Mouse (Mus musculus) ES-CJ7 (cell line): Measurements from ENCODE around the gene Cep295nl.
"Not testable (repeated sequence)": the region's sequence is repeated elsewhere in the genome, so short reads cannot be mapped to it uniquely, and the experiment has no call there.

Source experiments
- DNase-seq: peaks from one replicate; pipeline ENCODE4 v3.0.0; 2011; ENCODE audit warnings: low read depth, low spot score

The Cep295nl gene

DNA sequence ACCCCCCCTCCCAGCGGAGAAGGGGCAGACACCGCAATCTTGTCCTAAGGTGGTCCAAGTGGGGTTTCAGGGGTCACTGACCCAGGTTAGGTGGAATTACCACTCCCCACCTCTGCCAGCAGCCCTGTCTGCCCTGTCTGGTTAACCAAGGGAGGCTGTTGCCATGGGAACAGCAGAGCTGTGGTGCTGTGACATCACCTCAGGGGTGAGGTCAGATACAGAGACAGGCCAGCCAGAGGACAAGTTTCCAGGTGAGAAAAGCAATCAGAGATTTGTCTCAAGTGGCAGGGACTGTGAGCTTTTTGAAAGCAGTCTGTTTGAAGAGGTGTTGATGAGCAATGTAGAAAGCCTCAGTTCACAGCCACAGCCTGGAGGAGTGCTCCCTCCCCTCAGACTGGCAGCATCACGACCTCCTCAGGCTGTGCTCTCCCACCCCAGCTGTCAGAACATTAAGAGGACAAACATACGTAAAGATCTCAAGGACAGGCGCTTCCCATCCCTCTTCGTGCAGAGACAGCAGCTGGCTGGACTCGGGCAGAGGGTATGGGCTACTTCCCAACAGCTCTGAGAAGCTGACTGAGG, at the start of gene Cep295nl:
Gene Cep295nl (minus strand): TSS at position 101 of the 582 bp plus-strand sequence.
- peak; percentile 28 for DNase-seq

DNA sequence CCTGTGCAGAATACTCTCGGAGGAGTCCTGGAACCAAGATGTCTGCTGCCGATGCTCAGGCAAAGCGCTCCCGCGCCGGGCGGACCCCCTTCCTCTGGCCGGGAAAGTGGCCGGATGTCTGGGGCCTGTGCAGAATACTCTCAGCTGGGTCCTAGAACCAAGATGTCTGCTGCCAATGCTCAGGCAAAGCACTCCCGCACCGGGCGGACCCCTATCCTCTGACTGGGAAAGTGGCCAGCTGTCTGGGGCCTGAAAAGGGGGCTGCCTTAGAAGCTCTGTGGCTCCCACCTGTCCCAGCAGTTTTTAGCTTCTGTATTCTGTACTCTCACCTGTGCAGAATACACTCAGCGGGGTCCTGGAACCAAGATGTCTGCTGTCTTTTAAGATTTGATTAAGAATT, 45.5 kb upstream of the Cep295nl start:
- DNase-seq, result not testable (repeated sequence)

DNA sequence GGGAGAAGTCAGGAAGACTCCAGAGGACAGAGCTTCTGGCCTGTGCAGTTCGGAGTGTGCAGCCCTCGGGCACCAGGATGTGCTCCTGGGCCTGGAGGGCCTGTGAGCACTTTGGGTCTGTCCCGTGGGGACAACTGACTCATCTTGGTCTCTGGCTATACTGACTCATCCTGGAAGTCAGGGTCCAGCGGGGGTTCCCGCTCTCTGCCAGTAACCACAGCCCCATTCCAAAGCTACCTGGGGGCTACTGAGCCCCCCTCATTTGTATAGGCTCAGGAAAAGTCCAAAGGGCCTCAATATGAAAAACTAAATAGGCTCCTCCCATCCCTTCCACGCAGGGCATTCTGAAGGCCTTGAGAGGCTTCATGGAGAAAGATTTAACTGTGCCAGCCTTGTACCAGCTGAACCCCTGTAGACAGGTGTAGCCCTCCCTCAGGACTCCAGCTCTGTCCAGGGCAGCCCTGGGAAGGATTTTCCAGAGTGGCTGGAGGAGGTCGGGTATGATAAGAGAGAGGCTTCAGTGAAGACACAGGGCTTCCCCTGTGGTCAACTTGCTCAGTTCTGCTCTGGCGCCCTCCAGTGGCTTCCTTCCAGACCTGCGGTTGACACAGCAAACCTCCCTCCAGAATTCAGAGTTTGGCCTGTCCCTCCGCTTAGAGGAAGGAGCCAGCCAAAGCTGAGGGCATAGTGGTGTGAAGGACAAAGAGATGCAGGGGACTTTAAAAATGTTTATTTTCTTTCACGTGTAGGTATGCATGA, 37.1 kb upstream of the Cep295nl start:
- peak; percentile 77 for DNase-seq

DNA sequence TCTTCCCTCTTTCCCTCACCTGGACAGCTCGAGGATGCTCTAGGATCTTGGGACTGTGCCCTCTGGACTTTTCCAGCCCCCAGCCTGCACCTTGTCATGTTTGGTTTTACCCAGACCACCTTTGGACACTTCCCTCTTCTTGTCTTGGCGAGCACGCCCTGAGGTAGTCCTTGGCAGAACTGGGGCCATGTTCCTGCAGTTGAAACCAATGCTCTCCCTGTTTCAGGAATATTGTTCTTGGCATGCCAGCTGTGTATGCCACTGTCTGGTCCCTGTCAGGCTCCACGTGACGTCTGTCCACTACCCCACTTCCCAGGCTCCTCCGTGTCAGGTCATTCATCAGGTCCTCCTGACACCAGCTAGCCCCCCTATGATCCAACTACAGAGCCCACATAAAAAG, 36.4 kb upstream of the Cep295nl start:
- DNase-seq, result no peak

DNA sequence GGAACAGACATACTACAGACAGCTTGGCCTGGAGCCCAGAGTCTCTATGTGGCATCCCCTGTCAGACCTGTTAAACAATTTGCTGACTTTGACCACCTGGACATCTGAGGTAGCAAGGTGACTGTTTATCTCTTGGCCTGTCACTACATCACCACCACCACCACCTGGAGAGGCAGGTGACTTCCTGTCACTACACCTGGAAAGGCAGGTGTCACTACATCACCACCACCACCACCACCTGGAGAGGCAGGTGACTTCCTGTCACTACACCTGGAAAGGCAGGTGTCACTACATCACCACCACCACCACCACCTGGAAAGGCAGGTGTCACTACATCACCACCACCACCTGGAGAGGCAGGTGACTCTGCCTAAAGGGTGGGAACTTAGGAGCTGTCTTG, 34.0 kb upstream of the Cep295nl start:
- DNase-seq, result not testable (repeated sequence)

DNA sequence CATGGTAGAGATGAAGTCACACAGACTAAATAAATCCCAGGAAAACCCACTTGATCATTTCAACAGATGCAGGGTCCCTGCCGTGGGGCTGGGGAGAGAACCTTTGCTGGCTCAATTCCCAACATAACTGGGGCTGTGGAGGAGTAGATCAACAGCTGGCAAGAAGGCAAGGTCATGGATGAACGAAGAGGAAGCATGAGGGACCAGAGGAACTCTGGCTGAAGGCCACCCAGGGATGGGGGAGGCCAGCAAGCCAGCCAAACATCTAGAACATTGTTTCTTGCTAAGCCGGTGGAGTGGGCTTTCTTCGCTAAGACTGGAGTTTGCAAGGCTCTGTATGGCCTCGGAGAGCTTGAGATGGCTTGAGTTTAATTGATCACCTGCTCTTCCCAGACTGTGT, 33.6 kb upstream of the Cep295nl start:
- DNase-seq, result no peak

DNA sequence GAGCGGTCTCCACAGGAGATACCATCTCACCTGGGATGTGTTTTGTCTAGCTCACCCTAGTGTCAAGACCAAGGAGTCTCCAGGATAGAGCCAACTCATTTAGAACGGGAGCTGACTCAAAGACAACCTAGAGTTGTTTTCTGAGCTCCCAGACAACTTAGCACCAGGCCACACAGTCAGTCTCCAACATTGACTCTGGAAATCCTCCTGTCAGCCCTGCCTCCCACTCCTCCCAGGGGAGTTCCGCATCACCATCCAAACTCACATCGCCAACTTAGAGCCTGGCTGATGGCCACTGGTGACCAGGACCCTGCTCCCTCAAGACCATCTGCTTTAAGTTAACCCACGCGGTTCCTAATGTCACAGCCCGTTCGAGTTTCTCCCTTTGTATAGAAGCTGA, 33.2 kb upstream of the Cep295nl start:
- DNase-seq, result no peak

DNA sequence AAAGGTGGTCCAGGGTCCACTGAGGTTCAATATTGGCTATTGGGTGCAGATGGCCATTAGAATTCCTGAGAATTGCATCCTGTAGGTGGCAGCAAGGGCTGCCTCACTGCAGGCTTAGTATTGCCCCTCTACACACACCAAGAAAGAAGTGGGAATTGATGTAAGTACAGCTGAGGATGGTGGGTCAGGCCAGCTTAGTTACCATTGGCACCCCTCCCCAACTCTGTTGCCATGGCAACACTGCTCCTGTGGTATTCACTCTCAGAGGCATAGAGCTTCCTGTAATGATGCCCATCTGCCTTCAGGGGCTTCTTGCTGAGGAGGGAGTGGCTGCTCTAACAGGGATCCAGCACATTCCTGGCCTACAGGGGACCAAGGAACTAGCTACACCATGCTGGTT, 32.7 kb upstream of the Cep295nl start:
- peak; percentile 52 for DNase-seq

DNA sequence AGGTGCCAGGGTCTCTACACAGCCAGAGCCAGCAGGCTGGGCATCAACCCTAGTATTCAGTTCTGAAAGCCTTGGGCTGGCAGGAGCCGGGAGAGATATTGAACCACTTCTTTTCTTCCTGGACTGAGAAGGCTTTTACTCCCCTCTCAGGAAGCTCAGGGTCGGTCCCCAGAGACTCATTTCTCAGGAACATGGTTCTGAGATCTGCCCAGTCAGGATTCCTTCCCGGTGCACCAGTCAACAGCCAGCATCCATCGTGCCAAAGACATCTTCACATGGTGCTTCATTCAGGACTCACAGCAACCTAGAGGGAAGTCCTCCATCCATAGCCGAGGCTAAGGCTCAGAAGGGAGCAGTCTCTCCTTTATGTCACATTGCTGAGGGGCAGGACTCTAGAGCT, 32.2 kb upstream of the Cep295nl start:
- no peak for DNase-seq

DNA sequence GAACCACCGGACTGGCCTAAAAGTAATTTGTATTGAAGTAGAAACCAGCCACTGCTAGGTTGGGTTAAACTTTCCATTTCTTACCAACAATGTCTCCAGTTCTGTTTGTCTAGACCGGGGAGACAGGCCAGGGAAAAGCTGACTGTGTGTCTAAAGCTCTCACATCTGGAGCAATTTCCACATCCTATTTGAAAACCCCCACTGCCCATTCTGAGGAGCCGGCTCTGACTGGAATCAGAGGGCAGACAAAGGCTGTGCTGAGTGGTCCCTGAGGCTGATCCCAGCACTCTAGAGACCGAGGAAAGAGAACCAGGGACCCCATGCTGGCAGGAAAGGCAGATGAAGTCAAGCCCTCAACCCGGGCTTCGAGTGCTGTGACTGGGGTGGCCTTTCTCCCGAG, 30.3 kb upstream of the Cep295nl start:
- DNase-seq, result peak; percentile 81

DNA sequence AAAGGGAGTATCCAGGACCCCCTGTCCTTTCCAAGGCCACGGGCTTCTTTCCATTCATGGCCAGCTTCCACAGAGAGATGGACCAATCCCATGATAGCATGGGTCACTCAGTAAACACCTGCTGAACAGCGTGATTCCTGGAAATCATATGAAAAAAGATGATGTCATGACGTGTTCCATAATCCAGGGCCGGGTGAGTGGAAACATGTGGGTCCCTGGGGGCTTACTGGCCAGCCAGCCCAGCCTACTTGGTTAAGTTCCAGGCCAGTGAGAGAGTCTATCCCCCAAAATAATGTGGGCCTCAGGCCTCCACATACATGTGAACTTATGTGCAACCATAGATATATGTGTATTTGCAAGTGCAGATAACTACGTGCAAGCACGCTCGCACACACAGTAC, 29.6 kb upstream of the Cep295nl start:
- DNase-seq, result no peak

DNA sequence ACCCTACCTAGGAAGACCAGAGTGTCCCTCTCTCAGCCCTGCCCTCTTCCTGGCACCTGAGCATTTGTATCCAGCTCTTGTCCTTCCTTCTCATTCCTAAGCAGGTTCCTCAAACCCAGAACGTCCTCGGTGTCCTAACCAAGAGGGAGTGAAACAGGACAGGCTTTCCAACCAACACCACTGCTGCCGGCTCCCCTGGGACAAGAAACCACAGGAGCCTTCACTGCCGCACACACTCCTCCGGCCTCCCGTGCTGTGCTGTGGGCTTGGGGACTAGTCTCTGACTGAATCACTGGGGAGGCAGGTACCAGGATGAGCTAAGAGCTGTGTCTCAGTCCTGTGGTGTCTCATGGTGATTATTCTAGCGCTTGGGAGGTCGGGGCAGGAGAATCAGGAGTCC, 27.4 kb upstream of the Cep295nl start:
- DNase-seq, result no peak

DNA sequence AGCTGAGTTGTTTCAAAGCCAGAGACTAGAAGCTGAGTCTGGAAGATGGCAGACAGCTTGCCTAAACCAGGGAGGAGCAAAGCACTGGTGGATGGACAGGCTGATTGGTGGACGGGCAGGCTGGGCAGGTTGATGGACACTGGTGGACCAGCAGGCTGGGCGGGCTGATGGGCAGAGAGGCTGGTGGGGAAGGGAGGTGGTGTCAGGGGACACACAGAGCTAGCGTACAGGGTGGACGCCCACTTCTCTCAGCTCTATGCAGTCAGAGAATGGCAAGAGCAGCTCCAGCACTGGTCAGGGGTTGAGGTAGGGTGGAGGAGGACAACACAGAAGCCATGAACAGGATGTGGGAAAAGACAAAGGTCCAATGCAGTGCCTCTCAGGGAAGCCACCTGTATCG, 27.0 kb upstream of the Cep295nl start:
- DNase-seq, result no peak

DNA sequence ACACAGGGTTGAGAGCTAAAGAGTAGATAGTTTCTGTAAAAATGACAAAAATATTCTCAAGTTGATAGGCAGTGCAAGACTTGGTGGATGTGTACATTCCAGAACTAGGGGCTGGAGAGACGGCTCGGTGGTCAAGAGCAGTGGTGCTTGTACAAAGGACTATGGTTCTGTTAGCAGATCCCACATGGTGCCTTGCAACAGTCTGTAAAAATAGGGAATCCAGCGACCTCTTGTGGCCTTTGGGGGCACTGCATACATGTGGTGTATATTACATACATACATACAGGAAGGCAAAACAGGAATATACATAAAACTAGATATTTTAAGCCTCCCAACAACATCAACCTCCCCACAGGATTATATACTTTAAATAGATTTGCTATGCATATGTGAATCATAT, 26.0 kb upstream of the Cep295nl start:
- DNase-seq, result peak; percentile 81

DNA sequence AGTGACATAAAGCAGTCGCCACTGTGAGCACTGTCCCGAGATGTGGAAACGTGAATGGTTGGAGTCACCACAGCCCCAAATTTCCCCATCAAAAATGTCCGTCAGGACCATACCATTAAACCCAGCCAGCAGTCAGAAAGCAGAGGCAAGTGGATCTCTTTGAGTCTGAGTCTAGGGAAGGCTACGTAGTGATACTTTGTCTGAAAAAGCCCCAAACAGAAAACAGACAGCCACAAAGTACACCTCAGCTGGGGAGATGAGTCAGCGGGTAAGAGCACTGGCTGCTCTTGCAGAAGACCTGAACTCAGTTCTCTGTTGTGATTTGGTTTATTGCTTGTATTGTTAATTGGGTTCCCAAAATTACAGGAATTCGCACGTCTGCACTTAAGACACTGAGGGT, 24.3 kb upstream of the Cep295nl start:
- no peak for DNase-seq

DNA sequence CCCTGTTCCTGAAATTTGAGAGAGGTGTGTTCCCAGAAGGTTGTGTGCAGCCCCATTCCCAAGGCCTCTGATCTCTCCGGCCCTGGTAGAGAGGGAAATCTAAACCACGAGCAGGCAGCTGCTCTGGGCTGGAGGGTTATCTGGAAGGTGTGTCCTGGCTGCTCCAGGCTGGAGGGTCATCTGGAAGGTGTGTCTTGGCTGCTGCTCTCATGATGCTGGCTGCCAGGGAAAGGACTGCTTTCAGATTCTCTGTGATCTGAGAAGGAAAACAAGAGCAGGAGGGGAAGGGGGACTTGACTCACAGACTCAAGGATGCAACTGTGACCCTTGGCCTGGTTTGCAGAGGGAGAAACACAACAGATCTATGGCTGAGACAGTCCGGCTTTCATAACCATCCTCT, 23.8 kb upstream of the Cep295nl start:
- DNase-seq, result no peak

DNA sequence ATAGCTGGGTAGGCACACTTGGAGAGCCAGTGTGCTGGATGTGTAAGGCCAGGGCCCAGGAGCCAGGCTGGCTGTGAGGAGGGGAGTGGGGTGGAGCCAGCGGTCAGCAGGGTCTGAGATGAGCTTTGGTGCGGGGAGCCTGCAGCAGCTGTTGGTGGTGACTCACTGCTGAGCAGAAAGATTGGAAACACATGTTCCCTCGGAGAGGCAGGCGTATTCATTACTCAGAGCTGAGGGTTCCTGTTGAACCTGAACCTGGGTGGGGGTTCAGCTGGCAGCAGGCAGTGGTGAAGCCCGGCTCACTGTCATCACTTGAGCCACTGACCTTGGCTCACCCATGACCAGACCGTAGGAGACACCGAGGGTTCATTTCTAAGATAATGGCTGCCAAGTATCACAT, 22.9 kb upstream of the Cep295nl start:
- DNase-seq, result no peak

DNA sequence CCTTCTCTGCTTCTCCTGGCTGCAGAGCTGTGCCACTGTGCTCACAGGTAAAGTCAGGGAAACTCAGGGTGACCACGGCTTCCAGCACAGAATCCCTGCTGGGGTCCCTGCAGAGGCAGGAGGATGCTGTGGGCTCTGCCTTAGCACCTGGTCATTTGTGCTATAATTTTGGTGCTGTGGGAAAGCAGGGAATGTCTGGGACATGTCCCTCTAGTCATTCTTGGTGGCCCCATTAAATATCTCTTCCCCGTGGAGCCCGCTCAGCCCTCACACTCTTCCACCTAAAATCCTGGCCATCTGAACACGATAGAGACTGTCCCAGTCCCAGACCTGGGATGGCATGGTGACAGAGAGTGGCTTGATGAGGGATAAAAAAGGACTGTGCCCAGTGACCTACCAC, 21.7 kb upstream of the Cep295nl start:
- no peak for DNase-seq

DNA sequence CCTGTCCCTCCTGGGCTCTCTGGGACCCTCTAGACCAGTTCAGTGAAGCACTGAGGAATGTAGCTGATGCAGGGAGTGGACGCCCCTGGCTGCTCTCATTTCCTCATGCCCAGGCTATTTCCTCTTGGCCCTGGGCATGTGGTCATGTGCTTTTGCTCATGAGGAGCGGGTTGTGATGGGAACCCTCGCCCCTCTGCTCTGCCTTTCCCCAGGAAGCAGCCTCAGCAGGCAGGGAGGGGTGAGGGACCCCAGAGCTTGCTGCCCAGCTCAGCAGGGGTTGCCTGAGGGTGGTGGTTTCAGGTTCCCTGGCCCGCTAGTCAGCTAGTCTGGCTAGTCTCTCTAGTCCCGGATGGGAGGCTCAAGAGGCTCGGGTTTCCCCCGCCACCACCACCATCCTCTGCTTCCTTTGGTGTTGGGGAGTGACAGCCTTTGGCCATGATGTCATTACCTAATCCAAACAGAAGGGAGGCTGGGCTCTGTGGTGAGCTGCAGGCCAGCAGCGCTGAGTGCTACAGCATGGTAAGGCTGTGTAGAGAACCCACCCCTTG, 20.7 kb upstream of the Cep295nl start:
- no peak for DNase-seq

DNA sequence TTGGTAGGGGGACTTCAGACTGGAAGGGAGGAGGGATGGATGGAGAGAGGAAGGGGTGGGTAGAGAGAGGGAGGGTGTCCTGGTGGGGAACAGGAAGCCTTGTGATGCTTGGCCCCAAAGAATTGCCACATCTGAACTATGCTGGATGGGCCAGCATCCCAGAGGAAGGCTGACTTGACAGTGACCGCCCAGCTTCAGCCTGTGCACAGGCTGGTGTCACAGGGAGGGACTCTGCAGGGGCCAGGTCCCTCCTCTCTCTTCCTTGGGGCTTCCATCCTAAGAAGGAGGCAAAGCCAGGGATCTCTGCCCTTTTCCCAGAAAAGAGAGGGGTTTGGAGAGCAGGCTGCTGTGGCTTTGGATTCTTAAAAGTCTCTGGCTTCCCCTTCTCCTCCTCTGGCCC, 20.2 kb upstream of the Cep295nl start:
- no peak for DNase-seq

DNA sequence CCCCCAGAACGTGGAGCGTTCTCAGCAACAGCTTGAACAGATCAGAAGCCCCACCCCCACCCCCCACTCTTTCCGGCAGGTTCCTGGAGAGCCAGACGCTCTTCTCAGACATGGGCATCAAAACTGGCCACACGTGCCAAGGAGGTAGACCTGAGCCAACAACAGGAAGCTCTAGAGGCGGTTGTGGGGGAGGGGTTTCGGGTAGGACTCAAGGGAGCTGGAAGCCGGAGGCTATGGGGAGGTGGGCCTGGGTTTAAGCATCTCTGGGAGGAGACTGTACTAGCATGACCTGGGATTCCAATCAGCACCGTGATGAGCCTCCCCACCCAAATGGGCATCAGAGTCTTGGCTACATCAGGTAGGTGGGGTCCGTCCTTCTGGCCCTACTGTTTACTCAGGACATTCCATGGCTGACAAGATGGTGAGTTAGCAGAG, 18.6 kb upstream of the Cep295nl start:
- no peak for DNase-seq

DNA sequence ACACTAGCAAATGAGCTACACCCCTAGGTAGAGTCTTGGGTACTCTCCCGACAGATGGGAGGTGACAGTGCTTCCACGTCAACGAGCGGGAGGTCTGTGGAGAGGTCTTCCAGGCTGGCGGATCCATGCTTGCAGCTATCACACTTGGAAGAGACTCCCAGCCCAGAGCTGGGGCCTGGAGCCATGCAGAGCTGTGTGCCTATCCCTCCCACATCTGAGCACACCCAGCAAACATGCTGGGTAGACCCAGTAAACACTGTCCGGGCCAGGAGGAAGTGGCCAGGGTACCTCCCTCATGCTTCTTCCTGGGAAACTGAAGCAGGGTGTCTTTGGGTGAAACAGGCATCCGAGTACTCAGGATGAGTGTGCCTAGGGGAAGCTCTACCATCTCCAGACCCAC, 18.2 kb upstream of the Cep295nl start:
- DNase-seq, result no peak

DNA sequence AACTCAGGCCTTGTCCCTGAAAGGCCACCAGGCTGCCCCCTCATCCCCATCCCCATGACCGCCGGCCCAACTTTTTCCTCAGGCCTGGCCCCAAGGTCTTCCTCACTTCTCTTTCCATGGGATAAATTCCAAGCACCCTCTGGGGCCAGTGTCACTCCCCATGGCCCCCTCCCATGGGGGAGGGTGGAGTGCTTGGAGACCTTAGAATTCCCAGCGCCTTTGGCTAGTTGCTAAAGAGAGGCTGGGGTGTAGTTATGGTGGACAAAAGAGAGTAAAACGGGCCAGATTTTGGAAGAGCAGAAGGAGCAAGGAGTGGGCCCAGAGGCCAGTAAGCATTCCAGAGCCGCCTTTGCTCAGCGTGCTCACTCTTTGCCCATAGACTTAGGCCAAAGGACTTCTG, 13.3 kb upstream of the Cep295nl start, which contains the start of gene Timp2:
Gene Timp2 (minus strand): TSS at position 101 of the 400 bp plus-strand sequence.
- no peak for DNase-seq
